Mouse (Mus musculus): ENCODE data around the gene Ush2a. TPM values are rescaled to one million over a fixed set of nuclear protein-coding genes. Genes with fewer than 3 reads are reported as not detected.

The Ush2a gene
- polyA plus RNA-seq, 1 experiment = not detected

DNA sequence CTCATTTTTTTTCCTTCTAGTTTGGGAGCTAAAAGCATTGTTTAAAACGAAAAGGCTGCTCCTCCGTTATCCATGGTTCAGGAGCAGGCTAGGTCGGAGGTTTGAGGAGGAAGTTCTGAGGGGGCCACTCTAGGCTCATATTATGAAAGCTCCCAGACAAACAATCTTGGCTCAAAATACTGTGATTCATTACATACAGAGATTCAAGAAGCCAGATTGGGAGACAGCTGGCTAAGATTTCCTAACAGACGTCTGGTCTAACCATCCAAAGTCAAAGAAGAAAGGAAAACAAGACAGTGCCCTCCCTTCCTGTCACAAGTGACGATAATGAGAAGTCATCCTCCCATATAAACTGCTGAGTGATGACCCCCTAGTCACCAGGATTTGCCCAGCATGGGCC lies 354.7 kb downstream of the Ush2a start:
- H3K4me3 ChIP-seq = no peak overlapping the region
- TF ChIP-seq MYOD1 (IDR thresholded peaks at IDR 0.05; ENCODE audit: control insufficient read depth in 1 of 3, insufficient read length in 2 of 3, low read depth in 2 of 3) = no peak
- no peak for TF ChIP-seq POLR2A (IDR thresholded peaks at IDR 0.05; ENCODE audit: insufficient read length, low read depth)
- TF ChIP-seq TCF3 (IDR thresholded peaks at IDR 0.05; ENCODE audit: insufficient read length, low read depth) = no peak
- TF ChIP-seq MAX (IDR thresholded peaks at IDR 0.05; ENCODE audit: low read depth) = no peak
- TF ChIP-seq TCF12 (IDR thresholded peaks at IDR 0.05; ENCODE audit: insufficient read depth, poor library complexity, severe bottlenecking) = no peak
- no peak for TF ChIP-seq MYOG (IDR thresholded peaks at IDR 0.05; ENCODE audit: control insufficient read depth in 1 of 3, insufficient read depth in 1 of 3, insufficient read length in 2 of 3, low read depth in 2 of 3)
- no peak for TF ChIP-seq E2F4 (IDR thresholded peaks at IDR 0.05; ENCODE audit: insufficient read depth)
- TF ChIP-seq CEBPB (IDR thresholded peaks at IDR 0.05; ENCODE audit: insufficient read depth, poor library complexity, severe bottlenecking) = no peak
- no peak for TF ChIP-seq POLR2AphosphoS2 (IDR thresholded peaks at IDR 0.05; ENCODE audit: insufficient read length, low read depth)
- no peak for TF ChIP-seq SRF (IDR thresholded peaks at IDR 0.05; ENCODE audit: control insufficient read depth, insufficient read length, low read depth)
- no peak for TF ChIP-seq REST (IDR thresholded peaks at IDR 0.05; ENCODE audit: insufficient read depth, insufficient read length)
- no peak for TF ChIP-seq USF1 (IDR thresholded peaks at IDR 0.05; ENCODE audit: low read depth)
- H3K79me2 ChIP-seq (ENCODE audit: control insufficient read depth, insufficient read depth) = no peaks in the 10 kb centered on the region
- H3K36me3 ChIP-seq (ENCODE audit: control insufficient read depth, insufficient read depth) = no peaks in the 10 kb centered on the region
- H3K4me2 ChIP-seq (ENCODE audit: low read depth) = no peak overlapping the region
- H3ac ChIP-seq (ENCODE audit: control insufficient read depth, insufficient read length) = no peak overlapping the region
- no peaks in the 10 kb centered on the region for H3K27me3 ChIP-seq (ENCODE audit: control insufficient read depth, insufficient read depth, insufficient read length)

DNA sequence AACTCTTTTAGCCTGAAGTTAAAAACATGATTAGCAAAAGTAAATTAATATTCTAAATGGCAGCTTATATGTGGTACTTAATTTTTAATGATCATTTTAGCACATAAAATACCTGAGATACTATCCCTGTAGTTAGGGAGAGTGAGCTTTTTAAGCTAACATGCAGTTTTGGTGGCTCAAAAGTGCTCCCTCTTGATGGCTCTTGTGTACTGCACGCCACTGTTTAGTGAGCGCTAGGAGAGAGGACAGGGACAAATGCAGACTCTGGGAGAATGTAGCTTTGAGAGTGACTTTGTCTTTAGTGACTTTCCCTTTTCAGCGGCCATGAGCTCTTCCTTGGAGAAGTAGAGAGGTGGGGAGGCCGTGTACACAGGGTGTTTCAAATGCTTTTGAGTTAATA lies 371.9 kb downstream of the Ush2a start:
- no peaks in the 10 kb centered on the region for H3K79me2 ChIP-seq (ENCODE audit: control insufficient read depth, insufficient read depth)
- no peak overlapping the region for H3ac ChIP-seq (ENCODE audit: control insufficient read depth, insufficient read length)
- H3K4me2 ChIP-seq (ENCODE audit: low read depth) = no peak overlapping the region
- no peaks in the 10 kb centered on the region for H3K36me3 ChIP-seq (ENCODE audit: control insufficient read depth, insufficient read depth)
- TF ChIP-seq MYOD1 (IDR thresholded peaks at IDR 0.05; ENCODE audit: control insufficient read depth in 1 of 3, insufficient read length in 2 of 3, low read depth in 2 of 3) (no peak), REST (IDR thresholded peaks at IDR 0.05; ENCODE audit: insufficient read depth, insufficient read length) (no peak), POLR2AphosphoS2 (IDR thresholded peaks at IDR 0.05; ENCODE audit: insufficient read length, low read depth) (no peak), SRF (IDR thresholded peaks at IDR 0.05; ENCODE audit: control insufficient read depth, insufficient read length, low read depth) (no peak), TCF3 (IDR thresholded peaks at IDR 0.05; ENCODE audit: insufficient read length, low read depth) (no peak), TCF12 (IDR thresholded peaks at IDR 0.05; ENCODE audit: insufficient read depth, poor library complexity, severe bottlenecking) (no peak), E2F4 (IDR thresholded peaks at IDR 0.05; ENCODE audit: insufficient read depth) (no peak), MYOG (IDR thresholded peaks at IDR 0.05; ENCODE audit: control insufficient read depth in 1 of 3, insufficient read depth in 1 of 3, insufficient read length in 2 of 3, low read depth in 2 of 3) (no peak), MAX (IDR thresholded peaks at IDR 0.05; ENCODE audit: low read depth) (no peak)
- no peak overlapping the region for H3K4me3 ChIP-seq
- no peaks in the 10 kb centered on the region for H3K27me3 ChIP-seq (ENCODE audit: control insufficient read depth, insufficient read depth, insufficient read length)

DNA sequence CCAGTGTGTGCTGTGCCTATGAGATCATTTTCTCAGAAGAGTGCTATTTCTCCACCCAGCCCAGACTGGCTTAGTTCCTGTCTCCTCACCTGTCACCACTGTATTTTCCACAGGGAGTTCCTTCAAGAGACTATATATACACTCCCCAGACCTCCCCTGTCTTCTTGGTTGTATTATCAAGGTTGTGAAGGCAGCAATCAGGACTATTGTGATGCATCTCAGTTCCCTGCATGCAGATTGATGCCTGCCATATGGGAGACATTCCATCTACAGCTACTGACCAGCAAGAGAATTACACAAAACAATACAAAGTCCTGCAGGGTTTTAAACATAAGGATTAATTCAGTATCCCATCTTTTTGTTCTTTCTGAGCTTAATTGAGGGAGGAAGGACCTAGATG lies 377.8 kb downstream of the Ush2a start:
- TF ChIP-seq MYOG (IDR thresholded peaks at IDR 0.05; ENCODE audit: control insufficient read depth in 1 of 3, insufficient read depth in 1 of 3, insufficient read length in 2 of 3, low read depth in 2 of 3) (no peak), REST (IDR thresholded peaks at IDR 0.05; ENCODE audit: insufficient read depth, insufficient read length) (no peak), TCF12 (IDR thresholded peaks at IDR 0.05; ENCODE audit: insufficient read depth, poor library complexity, severe bottlenecking) (no peak), USF1 (IDR thresholded peaks at IDR 0.05; ENCODE audit: low read depth) (no peak), TCF3 (IDR thresholded peaks at IDR 0.05; ENCODE audit: insufficient read length, low read depth) (no peak)
- no peak overlapping the region for H3ac ChIP-seq (ENCODE audit: control insufficient read depth, insufficient read length)
- no peaks in the 10 kb centered on the region for H3K36me3 ChIP-seq (ENCODE audit: control insufficient read depth, insufficient read depth)
- no peaks in the 10 kb centered on the region for H3K79me2 ChIP-seq (ENCODE audit: control insufficient read depth, insufficient read depth)
- H3K4me3 ChIP-seq = no peak overlapping the region
- H3K4me2 ChIP-seq (ENCODE audit: low read depth) = no peak overlapping the region
- H3K27me3 ChIP-seq (ENCODE audit: control insufficient read depth, insufficient read depth, insufficient read length) = no peaks in the 10 kb centered on the region

DNA sequence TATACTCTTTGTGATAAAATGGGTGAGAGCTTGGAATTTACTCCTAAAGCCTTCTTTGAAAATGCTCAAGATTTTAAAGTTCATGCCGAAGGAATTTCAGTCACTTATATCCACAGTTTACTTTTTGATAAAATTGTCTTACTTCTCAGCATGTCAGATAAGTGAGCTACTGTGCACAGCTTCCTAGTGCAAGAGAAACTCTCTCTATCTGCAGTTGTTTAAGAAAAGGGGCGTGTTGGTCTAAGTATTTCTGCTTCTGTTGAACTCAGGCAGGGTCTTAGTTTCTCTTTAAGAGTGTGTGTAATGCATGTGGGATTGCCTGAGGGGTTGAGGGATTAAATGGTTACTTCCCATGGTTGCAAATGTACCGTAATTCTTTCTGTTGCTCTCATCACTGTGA lies 381.3 kb downstream of the Ush2a start:
- Histone ChIP-seq H3K4me3 (no peak overlapping the region), H3K36me3 (ENCODE audit: control insufficient read depth, insufficient read depth) (no peaks in the 10 kb centered on the region), H3K79me2 (ENCODE audit: control insufficient read depth, insufficient read depth) (no peaks in the 10 kb centered on the region), H3K4me2 (ENCODE audit: low read depth) (no peak overlapping the region), H3ac (ENCODE audit: control insufficient read depth, insufficient read length) (no peak overlapping the region), H3K27me3 (ENCODE audit: control insufficient read depth, insufficient read depth, insufficient read length) (no peaks in the 10 kb centered on the region)
- no peak for TF ChIP-seq MAX (IDR thresholded peaks at IDR 0.05; ENCODE audit: low read depth)
- TF ChIP-seq POLR2A (IDR thresholded peaks at IDR 0.05; ENCODE audit: insufficient read length, low read depth) = no peak
- TF ChIP-seq POLR2AphosphoS2 (IDR thresholded peaks at IDR 0.05; ENCODE audit: insufficient read length, low read depth) = no peak
- no peak for TF ChIP-seq CEBPB (IDR thresholded peaks at IDR 0.05; ENCODE audit: insufficient read depth, poor library complexity, severe bottlenecking)
- no peak for TF ChIP-seq MYOG (IDR thresholded peaks at IDR 0.05; ENCODE audit: control insufficient read depth in 1 of 3, insufficient read depth in 1 of 3, insufficient read length in 2 of 3, low read depth in 2 of 3)
- no peak for TF ChIP-seq TCF12 (IDR thresholded peaks at IDR 0.05; ENCODE audit: insufficient read depth, poor library complexity, severe bottlenecking)
- TF ChIP-seq TCF3 (IDR thresholded peaks at IDR 0.05; ENCODE audit: insufficient read length, low read depth) = no peak

DNA sequence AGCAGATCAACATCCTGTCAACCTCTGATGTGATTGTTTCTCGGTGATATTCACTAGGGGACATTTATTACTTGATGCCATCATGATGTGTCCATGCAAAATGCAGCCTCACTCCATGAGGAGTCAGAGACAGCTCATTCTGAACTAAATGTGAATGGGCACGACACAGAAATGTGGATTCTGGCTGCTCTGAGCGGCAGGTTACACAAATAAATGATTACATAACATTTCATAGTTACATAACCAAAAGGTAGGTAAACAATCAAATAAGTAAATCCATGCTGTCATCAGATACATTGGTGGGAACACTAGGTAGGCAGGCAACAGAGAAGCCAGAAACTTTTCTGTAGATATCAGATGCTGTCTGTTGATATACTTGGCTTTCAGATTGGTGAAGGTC lies 391.2 kb downstream of the Ush2a start:
- no peak overlapping the region for H3K4me2 ChIP-seq (ENCODE audit: low read depth)
- no peaks in the 10 kb centered on the region for H3K36me3 ChIP-seq (ENCODE audit: control insufficient read depth, insufficient read depth)
- no peak overlapping the region for H3ac ChIP-seq (ENCODE audit: control insufficient read depth, insufficient read length)
- no peaks in the 10 kb centered on the region for H3K27me3 ChIP-seq (ENCODE audit: control insufficient read depth, insufficient read depth, insufficient read length)
- H3K79me2 ChIP-seq (ENCODE audit: control insufficient read depth, insufficient read depth) = no peaks in the 10 kb centered on the region
- no peak overlapping the region for H3K4me3 ChIP-seq
- no peak for TF ChIP-seq USF1 (IDR thresholded peaks at IDR 0.05; ENCODE audit: low read depth)
- TF ChIP-seq POLR2AphosphoS2 (IDR thresholded peaks at IDR 0.05; ENCODE audit: insufficient read length, low read depth) = no peak
- no peak for TF ChIP-seq TCF12 (IDR thresholded peaks at IDR 0.05; ENCODE audit: insufficient read depth, poor library complexity, severe bottlenecking)
- TF ChIP-seq E2F4 (IDR thresholded peaks at IDR 0.05; ENCODE audit: insufficient read depth) = no peak
- TF ChIP-seq MYOG (IDR thresholded peaks at IDR 0.05; ENCODE audit: control insufficient read depth in 1 of 3, insufficient read depth in 1 of 3, insufficient read length in 2 of 3, low read depth in 2 of 3) = no peak
- no peak for TF ChIP-seq MAX (IDR thresholded peaks at IDR 0.05; ENCODE audit: low read depth)
- no peak for TF ChIP-seq REST (IDR thresholded peaks at IDR 0.05; ENCODE audit: insufficient read depth, insufficient read length)
- TF ChIP-seq SRF (IDR thresholded peaks at IDR 0.05; ENCODE audit: control insufficient read depth, insufficient read length, low read depth) = no peak
- no peak for TF ChIP-seq CEBPB (IDR thresholded peaks at IDR 0.05; ENCODE audit: insufficient read depth, poor library complexity, severe bottlenecking)
- TF ChIP-seq TCF3 (IDR thresholded peaks at IDR 0.05; ENCODE audit: insufficient read length, low read depth) = no peak
- no peak for TF ChIP-seq POLR2A (IDR thresholded peaks at IDR 0.05; ENCODE audit: insufficient read length, low read depth)
- TF ChIP-seq MYOD1 (IDR thresholded peaks at IDR 0.05; ENCODE audit: control insufficient read depth in 1 of 3, insufficient read length in 2 of 3, low read depth in 2 of 3) = no peak

Measured in myocyte (in vitro differentiated cells).